Mouse (Mus musculus) kidney, embryonic 16.5 days (tissue): Measurements from ENCODE around the gene Ulk4. TPM values are rescaled to one million over a fixed set of nuclear protein-coding genes. Genes with fewer than 3 reads are reported as not detected.

Experiments
- ATAC-seq: fragments of 200-750 bp; cut with Nextera tagmentation; 2 replicates; pipeline ENCODE4 v1.8.0; 2017; ENCODE audit warnings: moderate TSS enrichment; ENCODE audit not compliant: low FRiP score, low TSS enrichment
- H3K27ac ChIP-seq: fragments of 300-500 bp; sonication (generic); 2 replicates; pipeline ENCODE4 v1.5.1; 2014; ENCODE audit warnings: low read length
- H3K27me3 ChIP-seq: fragments of 300-500 bp; sonication (generic); 2 replicates; pipeline ENCODE4 v1.6.1; 2014; ENCODE audit warnings: low read length, control low read depth, mixed read lengths; ENCODE audit not compliant: insufficient read depth
- H3K36me3 ChIP-seq: fragments of 300-500 bp; sonication (generic); 2 replicates; pipeline ENCODE4 v1.6.1; 2014; ENCODE audit warnings: low read length, control low read depth, mixed read lengths; ENCODE audit not compliant: insufficient read depth
- H3K4me1 ChIP-seq: fragments of 300-500 bp; sonication (generic); 2 replicates; pipeline ENCODE4 v1.6.1; 2014; ENCODE audit warnings: low read length, control low read depth, mixed read lengths; ENCODE audit not compliant: insufficient read depth
- H3K4me2 ChIP-seq: fragments of 300-500 bp; sonication (generic); replicated peaks from 2 replicates; pipeline ENCODE4 v1.6.1; 2014; ENCODE audit warnings: low read depth, low read length
- H3K4me3 ChIP-seq: fragments of 300-500 bp; sonication (generic); 2 replicates; pipeline ENCODE4 v1.5.1; 2014; ENCODE audit warnings: mild to moderate bottlenecking, low read length
- H3K9ac ChIP-seq: fragments of 300-500 bp; sonication (generic); replicated peaks from 2 replicates; pipeline ENCODE4 v1.6.1; 2014; ENCODE audit warnings: low read length
- H3K9me3 ChIP-seq: fragments of 300-500 bp; sonication (generic); 2 replicates; pipeline ENCODE4 v1.6.1; 2016; ENCODE audit warnings: low read length, control low read depth
- WGBS: fragments of 180-500 bp; shearing (Covaris S2); extraction: QIAGEN DNeasy Blood & Tissue Kit; methylation state at CpG from one replicate; pipeline ENCODE4 v1.1.7; 2014; 5-methylcytosine and 5-hydroxymethylcytosine counted together
- polyA plus RNA-seq: library from polyadenylated mRNA; unstranded; fragments of >200 nt; fragmentation: Nextera tagmentation; extraction: Ambion mirVana; gene quantifications from 2 replicates; pipeline ENCODE4 v1.2.1, GENCODE M21; 2015

Ulk4 gene
- polyA plus RNA-seq, 1 experiment from 2014 or later = 148 TPM

DNA sequence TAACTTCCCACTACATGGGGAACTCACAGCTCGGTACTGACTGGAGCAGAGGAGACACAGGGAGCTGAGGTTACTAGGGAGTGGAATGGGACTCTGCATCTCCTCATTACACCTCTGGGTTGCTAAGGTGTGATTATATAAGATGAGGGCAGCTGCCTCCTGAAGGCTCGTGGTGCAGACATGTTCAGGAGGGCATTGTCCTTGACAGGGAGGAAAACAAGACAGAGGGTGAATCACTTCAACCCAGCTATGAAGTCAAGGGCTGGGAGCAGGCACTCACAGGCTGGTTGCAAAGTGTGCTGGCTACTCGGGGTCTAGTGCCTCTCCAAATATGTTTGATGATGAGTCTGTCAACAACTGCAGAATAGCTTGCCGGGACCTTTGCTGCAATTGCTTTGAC lies 290.0 kb downstream of the Ulk4 start:
- ATAC-seq = no peak
- H3K27ac ChIP-seq = no peak overlapping the region
- WGBS = 68% methylated on average over 4 of the region's 4 CpGs

DNA sequence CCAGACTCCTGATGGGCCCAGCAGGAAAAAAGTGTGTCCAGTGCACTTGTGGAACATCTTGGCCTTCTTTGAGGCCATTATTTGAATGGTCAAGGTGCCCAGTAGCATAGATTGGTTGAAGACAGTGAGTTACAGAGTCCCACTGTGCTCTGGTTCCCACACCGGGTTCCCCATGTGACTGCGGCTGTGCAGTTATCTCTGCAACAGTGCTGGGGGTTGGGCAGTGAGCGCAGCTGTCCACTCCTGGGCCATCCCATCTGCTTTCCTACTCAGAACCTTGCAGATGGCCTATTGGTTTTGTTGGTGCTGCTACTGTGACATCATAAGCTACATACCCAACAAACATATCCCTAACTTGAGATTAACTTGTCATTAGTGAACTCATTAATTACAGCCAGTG lies 290.7 kb downstream of the Ulk4 start:
- Histone ChIP-seq H3K27ac (no peak overlapping the region), H3K4me3 (no peak overlapping the region), H3K4me1 (peaks cover 16% of the 10 kb centered on the region), H3K9ac (no peak overlapping the region), H3K9me3 (no peaks in the 10 kb centered on the region), H3K4me2 (no peak overlapping the region), H3K27me3 (no peaks in the 10 kb centered on the region), H3K36me3 (no peaks in the 10 kb centered on the region)
- no peak for ATAC-seq
- WGBS = 96% methylated on average over 3 of the region's 3 CpGs

More for the DNA sequence above, 290.0 kb downstream of the Ulk4 start:
- Histone ChIP-seq H3K4me3 (no peak overlapping the region), H3K4me2 (no peak overlapping the region), H3K27me3 (no peaks in the 10 kb centered on the region), H3K4me1 (peaks cover 16% of the 10 kb centered on the region), H3K9me3 (no peaks in the 10 kb centered on the region), H3K36me3 (no peaks in the 10 kb centered on the region), H3K9ac (no peak overlapping the region)

DNA sequence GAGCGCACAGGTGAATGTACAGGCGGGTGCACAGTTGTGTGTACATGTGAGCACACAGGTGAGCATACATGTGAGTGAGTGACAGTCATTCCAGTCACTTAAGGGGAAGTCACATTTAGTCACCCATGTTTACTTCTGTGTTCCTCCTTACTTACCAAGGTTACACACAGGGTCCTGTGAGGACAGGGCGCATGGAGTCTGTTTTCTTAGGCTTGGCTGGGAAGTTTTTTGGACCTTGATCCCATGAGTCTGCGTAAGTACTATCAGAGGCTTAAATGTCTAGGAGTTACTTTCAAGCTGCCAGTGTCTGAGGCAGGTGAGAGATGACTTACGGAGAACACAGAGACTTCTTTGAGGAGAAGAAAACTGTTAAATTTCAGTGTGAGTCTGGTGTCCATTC lies 291.5 kb downstream of the Ulk4 start:
- no peaks in the 10 kb centered on the region for H3K9me3 ChIP-seq
- no peak overlapping the region for H3K4me2 ChIP-seq
- H3K9ac ChIP-seq = no peak overlapping the region
- no peak overlapping the region for H3K4me3 ChIP-seq
- ATAC-seq = no peak
- no peaks in the 10 kb centered on the region for H3K36me3 ChIP-seq
- peaks cover 16% of the 10 kb centered on the region for H3K4me1 ChIP-seq
- WGBS = 92% methylated on average over 5 of the region's 5 CpGs
- no peak overlapping the region for H3K27ac ChIP-seq
- no peaks in the 10 kb centered on the region for H3K27me3 ChIP-seq

DNA sequence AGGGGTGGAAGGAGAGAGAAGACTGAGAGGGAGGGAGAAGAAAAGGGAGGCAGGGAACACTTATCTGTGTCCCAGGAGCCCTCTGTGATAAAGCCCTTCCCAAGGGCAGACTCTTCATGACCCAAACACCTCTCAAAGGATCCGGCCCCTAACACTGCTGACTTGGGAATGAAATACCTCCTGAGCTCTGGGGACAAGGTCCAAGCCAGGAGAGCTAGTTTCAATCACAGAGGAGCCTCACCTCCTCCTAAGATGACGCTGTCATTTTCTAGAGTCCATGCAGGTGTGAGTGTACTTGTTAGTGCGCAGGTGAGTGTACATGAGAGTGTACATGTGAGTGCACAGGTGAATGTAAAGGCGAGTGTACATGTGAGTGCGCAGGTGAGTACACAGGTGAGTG lies 292.0 kb downstream of the Ulk4 start:
- ATAC-seq = no peak
- Histone ChIP-seq H3K4me1 (peaks cover 15% of the 10 kb centered on the region), H3K9ac (no peak overlapping the region), H3K27me3 (no peaks in the 10 kb centered on the region), H3K4me2 (no peak overlapping the region), H3K9me3 (no peaks in the 10 kb centered on the region), H3K27ac (no peak overlapping the region), H3K36me3 (no peaks in the 10 kb centered on the region), H3K4me3 (no peak overlapping the region)
- WGBS = 89% methylated on average over 5 of the region's 5 CpGs

DNA sequence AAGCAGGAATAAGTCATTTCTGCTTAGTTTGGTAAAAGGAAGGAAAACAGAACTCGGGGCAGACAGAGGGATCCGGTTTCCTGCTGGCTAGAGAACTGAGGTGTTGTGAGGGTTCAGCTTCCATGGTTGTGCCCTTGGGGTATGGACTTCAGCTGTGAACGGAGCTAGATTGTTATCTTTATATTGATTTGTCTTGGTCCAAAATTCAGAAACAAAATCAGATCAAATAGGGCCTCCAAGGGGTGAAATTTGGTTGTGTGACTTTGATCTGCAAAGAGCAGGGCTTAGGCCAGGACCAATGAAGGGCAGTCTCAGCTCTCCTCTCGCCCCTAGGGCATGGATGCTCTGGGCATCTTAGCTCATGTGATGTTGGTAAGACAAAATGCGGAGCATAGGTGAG lies 292.5 kb downstream of the Ulk4 start:
- Histone ChIP-seq H3K4me3 (no peak overlapping the region), H3K4me2 (no peak overlapping the region)
- WGBS = 41% methylated on average over 5 of the region's 5 CpGs

GRCm38 (mm10) chr9:120983849-120984248 lies 293.1 kb downstream of the Ulk4 start:
- Histone ChIP-seq H3K36me3 (no peaks in the 10 kb centered on the region), H3K4me3 (no peak overlapping the region), H3K9me3 (no peaks in the 10 kb centered on the region), H3K27me3 (no peaks in the 10 kb centered on the region), H3K4me2 (no peak overlapping the region), H3K27ac (no peak overlapping the region), H3K4me1 (peaks cover 13% of the 10 kb centered on the region), H3K9ac (no peak overlapping the region)
- WGBS = 80% methylated on average over 8 of the region's 8 CpGs
- no peak for ATAC-seq

More for the DNA sequence above, 292.5 kb downstream of the Ulk4 start:
- ATAC-seq = no peak
- no peak overlapping the region for H3K9ac ChIP-seq
- no peaks in the 10 kb centered on the region for H3K36me3 ChIP-seq
- H3K9me3 ChIP-seq = no peaks in the 10 kb centered on the region
- peaks cover 13% of the 10 kb centered on the region for H3K4me1 ChIP-seq
- no peak overlapping the region for H3K27ac ChIP-seq
- no peaks in the 10 kb centered on the region for H3K27me3 ChIP-seq

DNA sequence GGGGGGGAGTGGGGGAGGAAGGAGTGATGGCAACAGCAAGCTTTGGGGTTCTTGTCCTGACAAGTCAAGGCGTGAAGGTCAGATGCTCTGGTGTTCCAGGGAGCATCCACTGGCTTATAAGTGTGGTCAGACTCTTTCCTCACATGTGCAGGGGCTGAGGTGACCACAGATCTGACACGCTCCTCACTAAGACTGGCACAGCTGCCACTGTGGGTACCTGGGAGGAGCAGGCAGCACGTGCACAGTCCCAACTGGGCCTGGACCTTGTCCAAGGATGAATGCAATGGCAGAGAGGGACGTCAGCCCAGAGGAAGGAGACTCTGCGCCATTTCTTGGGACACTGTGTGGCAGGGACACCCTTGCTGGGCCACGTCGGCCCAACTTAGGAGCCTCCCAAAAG lies 295.2 kb downstream of the Ulk4 start:
- ATAC-seq = no peak
- Histone ChIP-seq H3K4me2 (no peak overlapping the region), H3K9ac (no peak overlapping the region), H3K4me1 (0 out of 2 replicates have a peak, but pooled peaks cover 4% of the 10 kb centered on the region), H3K9me3 (no peaks in the 10 kb centered on the region), H3K4me3 (no peak overlapping the region), H3K27ac (no peak overlapping the region), H3K27me3 (no peaks in the 10 kb centered on the region), H3K36me3 (no peaks in the 10 kb centered on the region)
- WGBS = 85% methylated on average over 7 of the region's 7 CpGs

- Histone ChIP-seq H3K4me3 (no peak overlapping the region), H3K27ac (no peak overlapping the region), H3K27me3 (no peaks in the 10 kb centered on the region), H3K9ac (no peak overlapping the region), H3K4me1 (peaks cover 5% of the 10 kb centered on the region; the same call in 1 of the 2 replicates), H3K36me3 (no peaks in the 10 kb centered on the region), H3K9me3 (no peaks in the 10 kb centered on the region), H3K4me2 (no peak overlapping the region)
- WGBS = 89% methylated on average over 4 of the region's 4 CpGs
- no peak for ATAC-seq
These were observed 300.1 kb downstream of the Ulk4 start for GRCm38 (mm10) chr9:120976856-120977255.

DNA sequence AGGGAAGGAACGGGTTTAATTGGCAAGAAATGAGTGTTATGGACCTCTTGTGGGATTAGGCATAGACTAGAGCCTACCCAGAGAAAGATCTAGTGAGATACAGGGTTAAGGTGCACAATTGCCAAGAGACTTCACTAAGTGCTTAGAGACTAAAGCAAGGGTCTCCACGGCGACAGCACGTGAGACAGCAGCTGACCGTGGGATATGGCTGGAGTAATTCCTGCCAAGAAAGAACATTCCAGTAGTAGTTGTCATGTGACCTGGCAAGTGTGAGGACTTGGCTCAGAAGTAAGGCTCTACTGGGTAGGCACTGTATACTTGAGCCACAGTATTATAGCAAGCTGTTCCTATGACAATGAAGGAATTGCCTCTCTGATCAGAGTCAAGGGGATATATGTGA lies 300.8 kb downstream of the Ulk4 start:
- H3K27ac ChIP-seq = 0 out of 2 replicates have a peak overlapping the region, but pooled peaks have one; percentile 22
- no peak overlapping the region for H3K9ac ChIP-seq
- no peaks in the 10 kb centered on the region for H3K9me3 ChIP-seq
- WGBS = 65% methylated on average over 5 of the region's 5 CpGs
- H3K4me2 ChIP-seq = no peak overlapping the region
- no peaks in the 10 kb centered on the region for H3K36me3 ChIP-seq
- peak; percentile 39; the same call in 1 of the 2 replicates for ATAC-seq
- H3K4me3 ChIP-seq = no peak overlapping the region
- H3K27me3 ChIP-seq = no peaks in the 10 kb centered on the region
- peaks cover 5% of the 10 kb centered on the region; the same call in 1 of the 2 replicates for H3K4me1 ChIP-seq

GRCm38 (mm10) chr9:120974209-120974608 lies 302.8 kb downstream of the Ulk4 start:
- Histone ChIP-seq H3K36me3 (peaks cover 3% of the 10 kb centered on the region), H3K27ac (no peak overlapping the region), H3K4me1 (peaks cover 5% of the 10 kb centered on the region; the same call in 1 of the 2 replicates), H3K4me3 (no peak overlapping the region), H3K4me2 (no peak overlapping the region), H3K27me3 (no peaks in the 10 kb centered on the region), H3K9me3 (no peaks in the 10 kb centered on the region), H3K9ac (no peak overlapping the region)
- ATAC-seq = no peak
- 71% methylated on average over 2 of the region's 2 CpGs for WGBS
